Mouse (Mus musculus) cerebellum, adult (tissue): ENCODE data around the gene Hic1.

ENCODE experiments used
- ATAC-seq: cut with Nextera tagmentation; 2 replicates; pipeline ENCODE4 v1.9.2; 2017; ENCODE audit warnings: mild to moderate bottlenecking, moderate library complexity, mixed read lengths; ENCODE audit not compliant: insufficient number of reproducible peaks, low FRiP score, low TSS enrichment

Gene Hic1

DNA sequence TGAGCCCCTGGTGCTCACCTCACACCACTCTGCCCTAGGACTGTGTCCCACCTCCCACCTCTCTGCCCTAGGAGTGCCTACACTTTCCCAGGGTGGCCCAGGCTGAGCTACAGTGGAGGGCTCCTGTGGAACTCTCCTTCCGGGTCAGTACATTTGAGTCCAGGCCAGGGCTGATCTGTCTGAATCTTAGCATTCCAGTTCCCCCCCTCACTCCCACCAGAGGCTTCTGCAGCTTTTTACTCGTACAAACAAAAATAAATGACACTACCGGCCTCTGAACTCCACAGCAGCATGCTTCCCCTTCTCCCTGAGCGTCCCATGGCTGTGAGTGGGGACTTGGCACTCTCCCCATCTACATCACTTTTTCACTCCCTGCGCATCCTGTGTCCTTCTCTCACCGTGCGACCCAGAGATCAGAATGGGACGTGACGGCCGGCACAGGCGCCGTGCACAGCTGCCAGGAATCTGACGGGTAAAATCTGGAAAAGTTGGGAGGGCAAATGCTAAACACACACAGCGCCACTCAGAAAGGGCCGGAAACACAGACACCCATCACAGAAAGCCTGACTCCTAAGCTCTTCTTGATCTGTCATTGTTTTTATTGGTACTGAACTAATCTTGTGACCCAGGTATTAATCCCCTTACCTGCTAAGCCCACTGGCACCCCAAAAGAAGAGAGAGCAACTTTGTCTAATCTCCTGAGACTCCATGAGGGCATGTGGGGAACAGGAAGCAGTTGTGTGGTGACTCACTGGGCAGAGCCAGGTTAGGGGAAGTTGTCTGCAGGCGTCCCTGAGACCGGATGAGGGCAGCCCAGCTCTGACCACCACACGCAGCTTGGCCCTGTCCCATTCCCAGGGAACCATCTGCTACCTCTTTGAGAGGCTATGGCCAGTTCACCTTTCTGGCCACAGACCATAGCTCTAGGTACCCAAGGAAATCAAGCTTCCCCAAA lies 16.4 kb downstream of the Hic1 start:
- ATAC-seq: peak; percentile 88; the same call in 1 of the 2 replicates

- ATAC-seq: no peak
These were observed 19.0 kb downstream of the Hic1 start for GRCm38 (mm10) chr11:75150346-75150745.

- ATAC-seq: no peak
These were observed 20.8 kb downstream of the Hic1 start for GRCm38 (mm10) chr11:75148332-75149035.

- no peak for ATAC-seq
These were observed 21.5 kb downstream of the Hic1 start for GRCm38 (mm10) chr11:75147846-75148168.

DNA sequence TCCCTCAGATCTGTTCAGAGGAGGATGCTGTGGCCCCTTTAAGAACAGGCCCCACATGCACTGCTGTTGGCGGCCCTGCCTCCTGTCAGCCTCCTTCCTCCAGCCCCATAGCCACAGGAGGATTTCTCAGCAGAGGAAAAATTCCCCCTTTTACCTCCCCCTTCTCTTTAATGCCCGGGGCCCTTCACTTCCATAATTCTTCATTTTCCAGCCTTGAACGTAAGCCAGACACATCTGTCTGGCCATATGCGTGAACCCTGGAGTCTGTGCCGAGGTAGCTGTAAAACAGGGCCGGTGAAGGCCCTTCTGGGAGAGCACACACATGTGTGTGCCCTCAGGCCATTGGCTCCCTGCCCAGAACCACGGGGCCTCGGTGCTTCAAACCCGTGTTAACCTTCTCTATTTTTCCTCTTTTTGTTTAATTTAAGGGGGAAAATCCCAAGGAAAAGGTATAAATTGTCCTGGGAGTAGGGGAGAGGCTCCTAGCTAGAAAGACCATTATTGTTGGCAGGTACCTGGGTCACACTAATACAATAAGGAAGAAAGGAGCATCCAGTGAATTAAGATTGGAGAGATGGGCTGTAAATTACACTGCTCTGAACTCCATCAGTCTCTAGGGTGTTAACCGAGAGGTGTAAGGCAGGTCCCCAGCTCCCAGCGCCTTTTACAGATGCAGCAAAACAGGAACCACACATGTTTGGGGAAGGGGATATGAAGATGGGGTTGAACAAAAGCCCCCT lies 22.0 kb downstream of the Hic1 start:
- ATAC-seq: no peak

GRCm38 (mm10) chr11:75145841-75146240 lies 23.5 kb downstream of the Hic1 start:
- ATAC-seq: no peak

GRCm38 (mm10) chr11:75142749-75143148 lies 26.6 kb downstream of the Hic1 start:
- ATAC-seq: no peak

DNA sequence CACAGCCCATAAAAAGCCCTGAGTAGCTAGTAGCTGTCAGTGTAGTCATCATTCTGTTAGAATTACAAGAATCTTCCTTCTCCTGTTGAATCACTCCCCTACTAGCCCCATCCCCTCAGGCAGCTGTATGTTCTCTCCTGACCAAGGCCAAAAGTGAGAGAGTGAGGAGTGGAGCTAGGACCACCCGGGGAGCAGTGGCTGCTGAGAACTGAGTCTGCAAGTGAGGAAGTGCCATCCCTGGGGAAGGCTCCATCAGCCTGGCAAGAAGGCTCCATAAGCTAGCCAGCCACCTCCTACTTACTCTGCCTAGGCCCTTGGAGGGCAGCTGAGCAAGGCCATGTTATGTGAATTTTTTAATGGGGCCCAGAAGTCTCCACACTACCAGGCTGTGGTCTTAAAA lies 27.4 kb downstream of the Hic1 start:
- no peak for ATAC-seq

DNA sequence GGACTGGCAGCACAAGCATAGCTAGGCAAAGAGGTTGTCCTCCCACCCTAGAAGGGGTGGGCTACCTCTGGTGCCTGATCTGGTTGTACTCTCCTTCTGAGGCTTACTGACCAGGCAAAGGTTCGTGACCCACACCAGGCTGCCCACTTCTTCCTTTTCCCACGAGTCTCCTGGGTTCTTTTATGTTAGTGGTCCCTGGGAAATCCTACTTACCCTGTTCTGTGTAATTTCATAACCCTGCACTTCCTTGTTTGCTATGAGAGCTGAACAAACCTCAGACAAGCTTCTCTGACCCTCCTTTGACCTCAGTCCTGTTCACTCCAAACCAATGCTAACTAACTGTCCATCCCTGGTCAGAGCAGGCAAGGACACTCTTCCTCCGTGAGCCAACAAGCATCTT lies 28.3 kb downstream of the Hic1 start:
- ATAC-seq: no peak

DNA sequence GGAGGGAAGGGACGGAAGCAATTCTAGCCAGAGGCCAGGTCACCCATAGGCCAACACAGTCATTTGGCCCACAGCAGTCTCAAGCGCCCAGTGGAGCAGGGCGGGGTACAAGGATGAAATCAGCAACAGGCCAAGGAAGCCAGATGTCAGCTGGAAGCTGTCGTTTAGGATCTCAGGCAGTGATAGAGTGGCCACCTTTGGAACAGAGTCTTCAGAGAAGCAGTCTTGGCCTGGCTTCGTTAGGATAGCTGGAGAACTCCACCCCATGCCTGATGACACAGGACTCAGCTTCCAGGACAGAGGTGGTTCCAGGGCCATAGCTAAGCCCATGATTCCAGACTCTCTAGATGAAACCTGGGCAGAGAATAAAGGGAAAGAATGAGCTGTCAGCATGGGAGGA lies 28.9 kb downstream of the Hic1 start:
- ATAC-seq: no peak

DNA sequence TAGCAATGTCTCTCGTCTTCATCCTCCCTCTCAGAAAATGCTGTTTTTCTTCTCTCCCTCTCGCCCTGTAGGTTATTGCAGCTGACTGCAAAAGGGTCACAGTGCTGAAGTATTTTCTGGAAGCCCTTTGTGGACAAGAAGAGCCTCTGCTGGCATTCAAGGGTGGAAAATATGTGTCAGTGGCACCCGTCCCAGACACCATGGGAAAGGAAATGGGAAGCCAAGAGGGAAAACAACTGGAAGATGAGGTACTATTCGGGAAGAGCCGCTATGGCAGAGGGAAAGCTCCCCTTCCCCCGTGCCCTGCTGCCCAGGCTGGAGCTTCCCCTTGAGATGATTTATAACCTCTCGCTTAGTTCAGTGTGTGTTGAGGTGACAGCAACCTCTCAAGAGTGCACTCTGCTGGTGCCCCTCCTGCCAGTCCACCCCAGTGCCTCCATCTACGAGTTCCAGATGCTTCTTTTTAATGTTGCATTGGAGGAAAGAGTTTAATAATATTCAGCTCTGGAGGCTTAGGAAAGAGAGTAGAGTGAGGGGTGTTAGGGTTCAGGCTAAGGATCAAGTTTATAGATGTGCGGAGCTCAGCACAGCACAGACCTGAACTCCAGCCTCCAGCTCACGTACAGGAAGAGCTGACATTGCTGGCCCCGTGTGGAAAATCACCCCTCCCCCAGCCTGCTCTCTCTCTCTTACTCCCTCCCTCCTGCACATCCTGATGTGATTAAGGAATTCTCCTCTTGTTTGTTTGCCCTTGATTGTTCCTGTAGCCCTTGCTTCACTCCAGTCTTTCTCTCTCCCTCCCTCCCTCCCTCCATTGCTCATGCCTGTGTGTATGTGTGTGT lies 30.0 kb downstream of the Hic1 start:
- no peak for ATAC-seq

DNA sequence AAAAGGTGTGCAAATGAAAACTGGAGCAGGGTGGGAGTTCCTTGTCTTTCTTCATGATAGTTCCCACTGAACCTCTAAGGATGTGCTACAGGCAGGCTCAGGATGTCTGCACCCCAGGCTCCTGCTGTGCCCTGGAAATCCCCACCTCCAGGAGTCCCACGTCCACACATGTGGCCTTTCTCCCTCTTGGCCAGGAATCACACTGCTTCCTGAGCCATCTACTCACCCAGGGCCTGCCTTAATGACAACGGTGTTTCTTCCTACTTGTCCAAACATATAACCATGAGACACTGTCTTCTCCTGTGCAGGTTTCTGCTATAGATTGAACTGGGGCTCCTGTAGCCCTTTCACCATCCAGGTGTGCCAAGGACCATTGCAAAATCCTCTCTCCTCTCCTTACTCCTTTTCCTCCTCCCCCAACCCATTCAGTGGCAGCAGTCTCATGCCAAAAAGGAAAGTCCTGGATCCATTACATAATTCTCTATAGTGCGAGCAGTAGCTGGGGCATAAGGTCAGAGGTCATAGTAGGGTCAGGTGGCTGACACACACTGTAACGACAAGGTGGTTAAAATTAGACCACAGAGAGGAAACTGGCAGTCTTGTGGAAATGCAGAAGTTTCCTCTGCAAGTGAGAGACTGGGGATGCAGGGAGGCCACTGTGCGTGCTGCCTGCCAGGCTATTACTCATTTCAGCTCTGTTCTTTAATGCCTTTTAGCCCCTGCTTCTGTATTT lies 32.5 kb downstream of the Hic1 start:
- ATAC-seq: no peak

GRCm38 (mm10) chr11:75135358-75135757 lies 34.0 kb downstream of the Hic1 start:
- no peak for ATAC-seq

- no peak for ATAC-seq
These were observed 34.7 kb downstream of the Hic1 start for GRCm38 (mm10) chr11:75134485-75135068.

DNA sequence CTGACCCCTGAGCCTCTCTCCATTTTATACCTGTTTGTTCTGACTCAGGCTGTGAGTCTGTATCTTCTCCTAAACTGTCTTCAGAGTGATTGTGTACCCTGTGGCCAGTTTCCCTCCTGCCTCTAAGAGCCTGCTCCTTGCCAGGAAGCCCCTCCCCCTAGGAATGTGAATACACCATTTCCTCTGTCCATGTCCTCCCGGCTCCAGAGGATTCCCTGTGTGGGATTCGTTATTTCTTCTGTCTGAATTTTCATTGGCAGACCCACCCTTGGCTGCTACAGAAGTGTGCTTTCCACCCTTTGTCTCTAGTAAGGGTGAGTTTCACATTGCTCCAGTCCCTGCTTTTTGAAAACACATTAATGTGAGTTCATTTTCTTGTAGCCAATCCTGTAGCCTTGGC lies 35.4 kb downstream of the Hic1 start:
- no peak for ATAC-seq

DNA sequence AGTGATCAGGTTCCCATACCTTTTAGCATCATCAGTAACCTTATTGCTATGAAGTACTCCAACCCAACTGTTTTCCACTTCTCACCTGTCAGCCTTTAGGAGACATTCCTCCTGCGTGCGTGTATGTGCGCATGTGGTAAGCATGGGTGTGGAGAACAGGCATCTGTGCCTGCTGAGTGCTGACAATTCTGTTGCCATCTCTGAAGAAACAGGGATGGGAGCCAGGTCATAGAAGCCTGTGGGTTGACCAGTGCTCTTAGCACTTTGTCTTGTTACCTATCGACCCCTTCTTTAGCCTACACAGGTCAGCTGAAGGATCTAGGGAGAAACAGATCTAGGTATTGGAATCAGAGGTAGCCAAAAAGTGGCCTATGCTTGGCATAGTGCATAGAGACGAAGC lies 35.9 kb downstream of the Hic1 start:
- ATAC-seq: no peak; the same call in 1 of the 2 replicates

- peak; percentile 82; the same call in 1 of the 2 replicates for ATAC-seq
These were observed 37.0 kb downstream of the Hic1 start for GRCm38 (mm10) chr11:75132278-75132677.

DNA sequence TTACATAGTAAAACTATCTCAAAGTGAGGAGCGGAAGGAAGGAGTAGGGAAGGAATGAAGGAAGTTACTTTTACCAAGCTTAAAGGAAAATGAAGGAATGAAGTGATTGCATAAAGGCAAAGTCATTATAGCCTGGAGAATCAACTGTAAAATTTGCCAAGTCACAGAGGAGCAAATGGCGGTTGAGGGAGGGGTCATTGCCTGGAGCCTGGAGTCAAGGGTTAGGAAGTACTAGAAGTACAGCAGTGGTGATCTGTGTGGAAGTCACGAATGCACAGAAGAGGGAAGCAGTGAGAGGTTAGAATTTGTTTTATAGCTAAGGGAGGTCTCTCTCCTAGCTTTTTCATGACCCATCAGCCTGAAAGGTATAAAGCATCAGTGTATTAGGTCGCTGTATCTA lies 38.0 kb downstream of the Hic1 start:
- no peak for ATAC-seq

DNA sequence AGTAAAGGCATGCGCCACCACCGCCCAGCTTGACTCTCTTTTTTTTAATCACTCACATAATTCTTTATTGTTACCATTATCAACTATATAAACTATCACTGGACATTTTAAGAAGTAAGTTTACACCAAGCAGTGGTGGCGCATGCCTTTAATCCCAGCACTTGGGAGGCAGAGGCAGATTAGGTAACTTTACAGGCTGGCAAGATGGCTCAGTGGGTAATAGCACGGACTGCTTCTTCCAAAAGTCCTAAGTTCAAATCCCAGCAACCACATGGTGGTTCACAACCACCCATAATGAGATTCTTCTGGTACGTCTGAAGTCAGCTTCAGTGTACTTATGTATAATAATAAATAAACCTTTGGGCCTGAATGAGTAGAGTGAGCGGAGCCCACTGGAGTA lies 39.8 kb downstream of the Hic1 start:
- no peak for ATAC-seq
